Mouse (Mus musculus) ovary, postnatal 10 days (tissue): ENCODE data around the gene Zfhx3.

Experiments
- DNase-seq: peaks from one replicate; pipeline ENCODE4 v3.0.0; 2022; ENCODE audit warnings: low spot score

Zfhx3 gene

DNA sequence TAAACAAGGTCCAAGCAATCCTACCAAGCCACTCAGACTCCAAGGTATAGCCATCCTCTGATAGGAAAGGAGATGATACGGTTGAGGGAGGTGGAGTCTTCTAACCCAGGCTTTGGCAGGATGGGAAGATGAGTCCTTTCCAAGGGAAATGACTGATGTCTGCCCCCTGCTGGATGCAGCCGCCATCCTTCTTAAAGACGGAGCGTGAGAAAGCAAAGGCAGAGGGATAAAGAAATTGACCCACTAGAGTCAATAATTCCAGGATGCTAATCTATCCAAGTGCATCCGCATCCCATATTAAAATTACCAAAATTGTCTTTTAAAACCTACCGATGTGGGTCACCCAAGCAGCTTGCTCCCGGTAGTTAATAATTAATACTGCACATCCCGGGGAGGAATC, 158.7 kb downstream of the Zfhx3 start:
- DNase-seq, result no peak

DNA sequence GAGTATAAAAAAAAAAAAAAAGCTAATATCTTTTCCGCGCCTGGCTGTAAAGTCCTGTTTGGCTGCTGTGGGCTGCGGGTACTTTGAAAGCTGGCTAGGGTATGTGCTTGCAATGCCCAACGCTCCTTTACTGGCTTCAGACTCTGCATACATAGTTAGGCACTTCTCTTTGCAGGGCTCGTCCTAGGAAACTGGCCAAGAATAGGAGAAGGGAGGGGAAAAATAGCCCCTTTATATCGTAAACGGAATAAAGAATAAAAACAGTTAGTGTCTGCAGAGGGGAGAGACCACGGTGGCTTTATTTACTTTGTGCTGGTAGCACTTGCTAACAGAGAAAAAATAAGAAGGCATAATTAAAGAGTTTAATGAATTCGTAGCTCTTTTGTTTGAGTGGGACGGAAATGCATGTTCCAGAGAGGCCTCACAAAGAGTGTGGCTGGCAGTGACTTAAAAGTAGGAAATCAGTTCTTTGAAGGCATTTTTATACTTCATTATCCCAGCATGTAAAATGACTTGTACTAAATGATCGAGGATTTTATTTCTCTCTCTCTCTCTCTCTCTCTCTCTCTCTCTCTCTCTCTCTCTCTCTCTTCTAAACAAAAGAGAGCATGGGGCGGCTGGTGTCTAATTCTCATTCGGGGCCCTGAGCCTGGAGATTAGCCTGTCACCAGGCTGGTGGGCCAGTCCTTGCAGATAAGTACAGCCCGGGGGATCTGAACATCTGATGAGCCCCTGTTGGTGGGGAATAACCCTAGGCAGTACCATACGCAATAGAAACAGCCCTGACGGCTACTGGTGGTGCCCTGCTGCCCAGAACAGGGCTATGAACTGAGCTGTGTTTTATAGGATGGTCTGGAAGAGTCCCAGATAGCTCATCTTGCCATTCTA, 159.8 kb downstream of the Zfhx3 start:
- no peak for DNase-seq

DNA sequence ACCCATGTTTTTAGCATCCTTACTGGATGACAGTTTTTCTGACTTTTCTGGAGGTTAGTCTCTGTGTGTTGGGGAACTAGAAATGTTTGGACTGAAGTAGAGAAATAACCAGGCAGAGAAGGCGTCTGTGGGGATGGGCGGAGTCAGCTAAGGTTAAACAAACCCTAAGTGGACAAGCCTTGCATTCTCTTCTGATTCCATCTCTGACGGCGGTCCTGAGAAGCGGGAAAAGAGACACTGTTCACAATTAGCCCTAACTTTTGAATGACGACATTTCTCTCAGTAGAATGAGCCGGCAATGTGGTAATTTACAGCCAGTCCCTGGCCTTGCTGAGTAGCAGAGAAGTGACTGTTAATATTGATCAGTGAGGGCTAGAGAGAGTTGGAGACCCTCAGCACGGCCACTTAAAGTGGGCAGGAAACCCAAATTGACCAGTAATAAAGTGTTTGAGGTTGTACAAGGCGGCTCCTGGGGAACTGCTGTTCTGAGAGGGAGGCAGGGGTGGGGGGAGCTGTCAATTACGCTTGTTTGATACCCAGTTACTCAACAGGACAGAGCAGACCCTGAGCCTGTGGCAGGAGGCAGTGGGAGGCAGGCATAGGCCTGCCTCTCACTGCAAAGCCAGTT, 162.1 kb downstream of the Zfhx3 start:
- no peak for DNase-seq

DNA sequence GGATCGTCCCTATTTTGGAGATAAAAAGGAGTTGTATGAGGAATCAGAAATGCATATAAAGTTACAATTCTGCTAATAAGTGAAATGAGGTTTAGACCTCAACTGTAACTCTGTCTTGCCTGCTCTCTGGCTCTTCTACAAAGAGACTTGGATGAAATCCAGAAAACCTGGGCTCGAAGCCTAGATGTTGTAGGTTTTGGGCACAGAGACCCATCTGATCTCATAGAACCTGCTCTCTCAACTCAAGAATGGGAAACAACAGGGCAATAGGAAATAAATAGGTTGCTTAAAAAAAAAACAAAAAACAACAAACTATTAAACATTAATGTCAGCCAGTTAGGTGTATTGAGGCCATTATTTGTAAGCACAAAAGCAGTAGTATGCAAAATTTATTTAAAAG, 182.6 kb downstream of the Zfhx3 start:
- no peak for DNase-seq

DNA sequence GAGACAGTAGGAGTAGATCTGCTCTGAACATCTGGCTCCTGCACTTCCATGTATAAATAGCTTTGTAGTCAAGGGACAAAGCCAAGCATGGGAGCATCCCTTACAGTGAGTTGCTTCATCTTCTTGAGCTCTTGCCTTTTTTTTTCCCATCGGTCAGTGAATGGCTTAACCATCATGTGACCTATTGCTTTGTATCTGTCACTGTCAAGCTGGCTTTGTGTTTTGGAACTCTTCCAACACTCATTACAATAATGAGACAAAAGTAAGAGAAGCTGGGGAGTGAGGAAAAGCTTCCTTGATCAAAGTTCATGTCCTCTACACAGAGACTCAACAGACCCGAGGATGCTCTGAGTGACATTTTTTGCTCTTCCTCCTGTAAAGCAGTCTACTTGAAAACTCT, 183.0 kb downstream of the Zfhx3 start:
- no peak for DNase-seq

DNA sequence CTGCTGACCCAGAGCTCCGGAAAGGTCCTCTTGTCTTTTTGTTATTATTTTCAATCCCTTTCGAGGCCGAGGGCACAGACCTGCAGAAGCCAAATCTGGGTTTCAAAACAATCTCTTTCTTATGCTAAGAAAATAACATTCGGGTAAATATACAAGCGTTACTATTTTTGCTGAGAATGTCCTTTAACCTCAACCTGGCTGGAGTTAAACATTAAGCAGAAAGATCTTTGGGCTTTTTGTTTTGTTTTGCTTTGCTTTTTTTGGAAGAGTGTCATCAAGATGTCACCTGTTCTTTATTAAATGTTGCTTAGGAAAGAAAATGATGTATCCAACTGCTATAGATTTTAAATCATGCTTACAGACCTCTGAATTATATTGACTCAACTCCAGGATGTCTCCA, 204.1 kb downstream of the Zfhx3 start:
- no peak for DNase-seq

DNA sequence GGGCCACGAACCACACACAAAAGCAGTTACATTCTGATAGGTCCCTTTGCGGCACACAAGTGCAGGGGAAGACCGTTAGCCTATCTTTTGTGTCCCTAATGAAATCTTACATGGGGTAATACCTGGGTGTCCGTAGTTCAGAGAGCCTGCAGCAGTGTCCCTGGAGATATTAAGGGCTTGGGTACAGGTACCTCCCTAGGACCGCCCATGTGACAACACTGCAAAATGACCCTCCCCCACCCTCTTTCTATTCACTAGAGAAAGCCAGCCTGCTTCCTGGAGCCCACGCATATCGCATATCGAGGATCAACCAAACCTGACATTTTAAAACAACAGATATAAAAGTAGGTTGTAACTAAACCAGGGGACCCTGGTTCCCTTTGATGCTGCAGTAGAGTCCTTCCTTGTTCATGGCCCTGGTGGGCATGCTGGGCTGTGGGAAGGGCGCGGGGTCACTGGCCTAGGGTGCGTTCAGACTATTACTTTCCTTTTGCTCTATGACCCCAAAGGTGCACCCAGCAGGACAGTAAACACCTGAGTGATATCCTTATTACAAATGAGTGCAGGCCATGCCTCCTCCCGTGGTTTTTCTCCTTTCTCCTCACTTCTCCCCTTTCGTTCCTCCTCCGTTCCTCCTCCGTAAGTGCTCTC, 206.3 kb downstream of the Zfhx3 start:
- no peak for DNase-seq

DNA sequence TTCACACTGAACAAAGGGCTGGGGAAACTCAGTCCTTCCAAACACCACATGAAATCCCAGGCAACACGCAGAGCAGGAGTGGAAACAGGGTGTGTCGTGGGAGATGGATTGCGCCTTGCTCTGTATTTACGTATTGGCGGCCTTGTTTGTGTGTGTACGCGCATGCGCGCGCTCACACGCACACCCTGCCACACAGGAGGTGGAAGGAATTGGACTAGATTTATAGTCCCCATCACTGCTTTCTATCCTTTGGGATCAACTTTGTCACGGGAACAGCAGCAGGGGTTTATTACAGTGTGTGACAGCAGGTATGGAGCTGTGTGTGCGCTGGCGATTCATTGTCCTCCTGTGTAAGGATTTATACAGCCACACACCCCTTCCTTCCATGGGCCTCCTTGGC, 228.4 kb downstream of the Zfhx3 start:
- DNase-seq, result no peak

DNA sequence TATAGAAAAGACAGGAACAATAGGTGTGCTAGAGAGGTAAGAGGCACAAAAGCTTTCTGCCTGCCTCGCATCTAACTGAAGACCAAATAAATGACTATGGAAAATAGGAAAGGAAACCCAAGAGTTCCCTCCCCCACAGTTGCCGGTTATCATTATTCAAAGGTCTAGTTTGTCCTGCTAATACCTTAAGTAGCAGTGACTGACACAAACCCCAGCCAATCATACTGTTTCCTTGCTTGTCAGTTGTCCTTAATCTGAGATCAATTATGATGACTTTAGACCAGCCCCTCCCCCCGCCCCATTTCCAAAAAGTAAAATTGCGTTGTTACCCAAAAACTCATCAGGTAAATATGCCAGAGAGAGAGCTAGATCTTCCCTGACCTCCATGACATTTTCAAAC, 240.9 kb downstream of the Zfhx3 start:
- no peak for DNase-seq

DNA sequence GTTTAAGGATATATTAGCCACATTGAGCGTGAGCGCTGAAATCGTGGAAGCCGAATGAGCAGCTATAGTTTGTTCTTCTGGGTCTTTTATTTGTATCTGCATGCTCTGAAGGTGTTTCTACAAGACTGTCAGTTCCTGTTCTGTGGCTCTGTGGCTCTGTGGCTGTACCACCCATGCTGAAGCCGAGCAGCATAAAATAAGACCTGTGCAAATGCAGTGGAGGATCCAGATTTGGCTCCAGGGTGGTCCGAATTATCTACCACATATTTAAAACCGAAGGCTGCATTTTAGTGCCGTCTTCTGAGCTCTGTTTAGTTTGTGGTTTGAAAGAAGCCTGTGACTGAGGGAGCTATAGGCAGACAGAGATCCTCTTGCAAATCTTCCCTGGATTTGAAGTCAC, 241.5 kb downstream of the Zfhx3 start:
- no peak for DNase-seq

DNA sequence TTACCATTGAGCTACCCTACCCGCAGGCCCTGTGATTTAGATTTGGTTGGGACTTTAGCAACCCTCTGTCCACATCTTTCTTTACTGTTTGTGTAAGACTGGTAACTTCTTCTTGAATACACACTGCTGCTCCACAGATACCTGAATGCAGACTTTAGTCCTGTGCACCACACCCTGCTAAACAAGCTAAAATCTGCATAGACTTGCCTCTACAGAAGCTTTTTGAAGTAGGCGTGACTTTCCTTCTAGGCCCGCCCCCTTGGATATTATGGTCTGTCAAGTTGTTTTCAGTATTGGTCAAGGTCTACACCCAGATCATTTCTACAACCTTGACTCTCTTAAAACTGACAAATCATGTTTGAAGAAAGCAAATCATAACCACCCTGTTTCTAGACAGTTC, 243.8 kb downstream of the Zfhx3 start:
- no peak for DNase-seq

DNA sequence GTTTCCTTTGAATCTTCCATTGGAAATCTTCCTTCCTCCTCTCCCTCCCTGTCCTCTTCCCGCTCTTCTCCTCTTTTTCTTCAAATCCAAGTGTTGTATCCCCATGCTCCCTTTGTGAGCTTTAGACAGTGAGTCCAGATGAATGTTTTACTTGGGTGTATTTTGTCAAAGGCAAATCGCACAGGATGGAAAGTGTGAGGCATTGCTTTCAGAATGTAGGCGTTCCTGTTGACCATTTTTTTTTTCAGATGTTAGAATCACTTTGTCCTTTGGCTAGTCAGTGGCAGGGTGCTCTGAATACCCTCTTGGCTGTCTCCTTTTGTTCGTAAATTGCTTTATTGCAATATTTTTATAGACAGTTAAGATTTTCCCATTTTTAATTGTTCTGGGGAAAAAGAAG, 245.6 kb downstream of the Zfhx3 start:
- DNase-seq, result no peak

DNA sequence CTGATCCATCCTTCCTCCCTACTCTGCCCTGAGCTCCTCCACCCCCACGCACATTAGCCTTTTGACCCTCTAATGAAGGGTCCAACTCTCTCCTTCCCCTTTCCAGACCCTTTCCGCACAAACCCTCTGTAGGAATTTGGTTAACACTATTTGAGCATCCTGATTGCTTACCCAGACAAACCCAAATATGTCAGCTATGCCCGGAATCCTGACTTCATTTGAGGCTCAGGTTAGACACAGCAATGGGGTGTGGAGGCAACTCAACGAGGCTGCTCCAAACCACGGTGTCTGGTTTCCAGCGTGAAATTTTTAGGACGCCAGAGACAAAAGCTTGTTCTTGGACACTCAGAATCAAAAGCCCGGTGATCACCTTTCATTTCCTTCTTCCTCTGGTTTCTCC, 252.1 kb downstream of the Zfhx3 start:
- DNase-seq, result no peak

DNA sequence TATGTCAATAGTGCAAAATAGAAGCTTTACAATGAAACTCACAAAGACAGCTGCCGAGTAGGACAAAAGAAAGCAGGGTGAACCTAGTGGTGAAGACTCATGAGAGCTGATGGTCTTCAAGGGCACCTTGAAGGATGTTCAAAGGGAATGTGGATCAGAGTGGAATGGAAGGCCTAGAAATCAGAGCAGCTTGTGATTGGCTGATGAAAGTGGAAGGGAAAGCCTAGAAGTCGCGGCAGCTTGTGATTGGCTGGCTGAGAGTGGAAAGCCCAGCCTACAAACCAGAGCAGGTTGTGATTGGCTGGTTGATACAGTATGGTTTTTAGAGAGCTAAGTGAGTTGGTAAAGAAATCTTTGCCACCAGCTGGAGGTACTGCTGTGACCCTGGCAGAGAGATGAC, 272.6 kb downstream of the Zfhx3 start:
- no peak for DNase-seq

DNA sequence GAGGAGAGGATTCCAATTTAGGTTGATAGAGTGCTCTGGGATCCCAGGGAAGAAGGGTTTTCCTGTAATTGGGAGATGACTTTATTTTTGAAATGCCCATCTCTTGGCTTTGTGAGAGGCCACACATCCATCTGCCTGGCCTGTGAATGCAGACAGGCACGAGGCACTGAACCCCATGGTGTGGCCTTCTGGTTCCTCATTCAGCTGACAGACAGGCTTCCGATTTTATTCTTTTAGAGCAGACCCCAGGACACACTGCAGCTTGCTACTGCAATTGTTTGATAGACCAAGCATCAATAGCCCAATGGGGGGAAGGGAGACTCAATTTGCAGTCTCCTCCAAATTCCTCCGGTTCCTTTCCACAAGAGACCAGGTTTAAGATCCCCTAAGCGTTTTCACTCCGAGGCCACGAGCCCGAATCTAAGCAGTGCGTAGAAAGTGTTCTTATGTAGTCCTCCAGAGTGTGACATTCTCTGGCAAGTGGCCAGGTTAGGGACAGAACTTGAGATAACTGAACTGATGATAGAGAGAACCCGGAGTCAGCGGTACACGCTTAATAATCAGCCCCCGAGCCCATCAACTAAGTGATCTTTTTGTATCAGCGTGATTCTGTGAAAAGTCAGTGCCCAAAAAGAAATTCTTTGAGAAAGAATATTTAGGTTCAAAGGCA, 275.9 kb downstream of the Zfhx3 start:
- no peak for DNase-seq

DNA sequence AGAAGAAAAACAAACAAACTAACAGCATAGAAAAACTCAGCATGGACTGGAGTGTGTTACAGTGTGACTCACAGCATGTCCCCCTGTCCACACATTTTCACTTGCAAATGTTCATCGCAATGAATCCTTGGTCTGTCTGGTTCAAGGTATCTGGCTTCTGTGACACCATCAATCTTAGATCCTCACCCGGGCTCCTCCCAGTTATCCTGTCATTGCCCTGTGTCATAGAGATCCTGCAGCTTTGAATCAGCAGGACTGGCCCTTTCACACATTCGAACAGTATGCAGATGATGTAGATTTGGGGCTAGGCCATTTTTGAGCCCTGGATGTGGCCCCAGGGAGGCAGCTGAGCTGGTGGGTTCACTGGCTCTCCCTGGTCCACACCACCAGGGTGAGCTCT, 278.1 kb downstream of the Zfhx3 start:
- no peak for DNase-seq

DNA sequence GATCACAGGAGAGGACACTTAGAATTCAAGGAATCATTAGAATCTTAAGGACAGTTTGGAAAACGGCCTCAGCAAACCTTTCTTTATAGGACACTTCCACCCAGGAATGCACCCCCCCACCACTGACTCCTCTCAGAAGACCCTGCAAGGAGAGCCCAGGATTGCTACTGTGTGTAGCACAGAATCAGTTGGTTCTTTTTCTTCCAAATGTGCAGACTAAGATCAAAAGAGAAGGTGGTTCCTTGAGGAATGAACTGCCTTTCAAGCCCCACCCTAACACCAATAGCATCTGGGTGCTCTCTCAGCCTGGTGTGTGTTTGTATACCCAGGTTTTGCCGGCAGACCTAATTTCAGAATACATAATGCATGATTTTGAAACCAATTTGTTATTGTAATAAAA, 279.6 kb downstream of the Zfhx3 start:
- DNase-seq, result no peak

DNA sequence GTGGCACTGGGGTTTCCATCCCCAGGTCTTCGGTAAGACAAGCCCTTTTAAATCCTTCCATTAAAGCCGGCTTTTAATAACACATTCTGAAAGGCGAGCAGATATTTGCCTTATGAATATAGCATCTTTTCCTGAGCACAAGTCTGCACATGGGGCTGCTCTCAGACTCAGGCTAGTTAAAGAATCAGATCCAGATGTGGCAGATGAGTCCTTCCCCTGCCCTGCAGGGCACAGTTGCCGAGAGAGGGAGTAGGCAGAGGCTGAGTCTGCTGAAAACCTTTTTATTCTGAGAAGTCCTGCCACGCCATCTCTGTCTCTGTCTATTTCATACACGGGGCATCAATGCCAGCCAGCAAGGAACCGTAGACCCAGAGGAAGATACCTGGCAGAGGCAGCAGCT, 289.9 kb downstream of the Zfhx3 start:
- DNase-seq, result no peak

DNA sequence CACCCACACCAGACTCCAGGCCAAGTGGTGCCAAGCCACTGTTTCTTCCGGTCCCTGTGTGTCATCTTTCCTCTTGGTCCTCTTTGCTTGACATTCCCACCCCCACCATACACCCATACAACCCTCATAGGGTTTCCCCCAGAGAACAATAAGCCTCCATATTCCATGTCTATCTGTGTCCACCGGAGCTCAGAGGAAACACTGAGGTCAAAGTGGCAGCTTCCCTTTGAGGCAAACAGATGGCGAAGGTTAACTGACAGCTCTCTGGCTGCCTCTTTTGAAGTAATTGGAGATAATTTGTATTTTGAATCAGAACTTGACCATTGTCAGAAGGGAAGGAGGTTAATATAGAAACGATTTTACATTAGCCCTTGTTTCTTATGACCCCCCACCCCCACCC, 292.0 kb downstream of the Zfhx3 start:
- no peak for DNase-seq

DNA sequence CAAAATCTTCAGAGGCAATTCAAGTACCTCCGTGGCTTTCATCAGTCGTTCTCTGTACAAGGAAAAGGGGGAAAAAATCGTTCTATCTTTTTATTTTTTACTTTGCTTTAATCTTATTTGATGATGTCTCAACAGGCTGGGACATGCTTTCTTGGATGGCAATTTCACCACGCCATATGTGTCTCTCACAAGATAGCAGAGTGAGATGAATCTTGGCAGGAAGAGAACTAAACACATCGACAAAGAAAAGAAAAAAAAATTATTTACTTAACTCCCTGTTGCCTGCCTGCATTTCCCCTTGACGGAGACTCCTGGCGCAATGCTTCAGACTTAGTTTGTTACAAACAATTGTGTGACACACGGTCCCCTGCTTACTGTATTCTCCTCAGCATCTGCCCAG, 294.3 kb downstream of the Zfhx3 start:
- DNase-seq, result no peak

DNA sequence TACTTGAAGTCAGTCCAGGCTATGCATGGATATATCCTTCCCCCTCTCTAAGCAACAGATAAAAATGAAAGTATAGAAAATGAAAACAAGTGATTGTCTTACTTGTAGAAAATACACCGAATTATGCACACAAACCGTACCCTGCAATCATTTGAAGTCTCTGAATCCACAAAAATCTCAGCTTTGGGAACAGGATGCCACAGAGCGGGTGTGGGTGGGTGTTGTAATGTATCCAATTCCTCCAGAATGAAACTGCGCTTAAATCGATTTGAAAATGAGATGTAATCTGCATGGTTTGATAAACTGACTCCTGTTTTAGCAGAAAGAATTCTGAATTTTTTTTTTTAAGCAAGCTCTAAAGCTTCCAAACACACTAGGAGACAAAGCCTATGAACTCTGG, 297.1 kb downstream of the Zfhx3 start:
- no peak for DNase-seq

DNA sequence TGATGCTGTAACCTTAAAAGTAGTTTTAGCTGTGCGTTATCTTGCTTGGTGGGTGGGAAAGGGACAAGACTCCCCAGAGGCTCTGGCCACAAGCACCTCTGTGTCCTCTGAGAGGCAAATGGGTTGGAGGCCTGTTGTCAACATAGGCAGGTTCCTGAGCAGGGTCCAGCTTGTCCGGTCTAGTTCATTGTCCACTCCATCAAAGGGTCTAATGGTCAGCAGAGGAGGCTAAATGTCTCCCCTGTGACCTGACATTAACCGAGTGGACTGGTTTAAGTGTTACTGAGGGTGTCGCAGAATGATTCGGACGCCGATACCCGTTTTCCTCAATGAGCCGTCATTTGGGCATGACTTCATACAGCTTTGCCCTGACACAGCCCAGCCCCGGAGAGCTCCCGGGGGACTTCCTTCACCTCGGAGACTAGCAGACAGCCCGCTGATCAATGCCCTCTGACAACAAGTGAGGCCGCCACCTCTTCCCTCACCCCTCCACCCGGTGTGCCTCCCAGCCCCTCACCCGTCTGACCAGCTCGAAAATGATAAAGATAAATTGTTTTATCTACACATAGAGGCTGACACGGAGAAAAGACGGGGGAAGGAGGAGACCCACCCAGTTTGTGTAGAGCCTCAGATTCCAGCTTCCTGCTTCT, 298.7 kb downstream of the Zfhx3 start:
- no peak for DNase-seq
